Mouse (Mus musculus) urinary bladder, postnatal 14 days (tissue): ENCODE measurements around the gene Cxcr4.

Source experiments
- DNase-seq: peaks from one replicate; pipeline ENCODE4 v3.0.0; 2021; ENCODE audit warnings: low spot score

Cxcr4 gene

GRCm38 (mm10) chr1:128592211-128592741 lies at the start of gene Cxcr4:
Gene Cxcr4 (minus strand): TSS chr1:128592293.
- DNase-seq = peak; percentile 71

GRCm38 (mm10) chr1:128639707-128640107 lies 47.6 kb upstream of the Cxcr4 start:
- no peak for DNase-seq

GRCm38 (mm10) chr1:128637230-128637740 lies 45.2 kb upstream of the Cxcr4 start:
- no peak for DNase-seq

DNA sequence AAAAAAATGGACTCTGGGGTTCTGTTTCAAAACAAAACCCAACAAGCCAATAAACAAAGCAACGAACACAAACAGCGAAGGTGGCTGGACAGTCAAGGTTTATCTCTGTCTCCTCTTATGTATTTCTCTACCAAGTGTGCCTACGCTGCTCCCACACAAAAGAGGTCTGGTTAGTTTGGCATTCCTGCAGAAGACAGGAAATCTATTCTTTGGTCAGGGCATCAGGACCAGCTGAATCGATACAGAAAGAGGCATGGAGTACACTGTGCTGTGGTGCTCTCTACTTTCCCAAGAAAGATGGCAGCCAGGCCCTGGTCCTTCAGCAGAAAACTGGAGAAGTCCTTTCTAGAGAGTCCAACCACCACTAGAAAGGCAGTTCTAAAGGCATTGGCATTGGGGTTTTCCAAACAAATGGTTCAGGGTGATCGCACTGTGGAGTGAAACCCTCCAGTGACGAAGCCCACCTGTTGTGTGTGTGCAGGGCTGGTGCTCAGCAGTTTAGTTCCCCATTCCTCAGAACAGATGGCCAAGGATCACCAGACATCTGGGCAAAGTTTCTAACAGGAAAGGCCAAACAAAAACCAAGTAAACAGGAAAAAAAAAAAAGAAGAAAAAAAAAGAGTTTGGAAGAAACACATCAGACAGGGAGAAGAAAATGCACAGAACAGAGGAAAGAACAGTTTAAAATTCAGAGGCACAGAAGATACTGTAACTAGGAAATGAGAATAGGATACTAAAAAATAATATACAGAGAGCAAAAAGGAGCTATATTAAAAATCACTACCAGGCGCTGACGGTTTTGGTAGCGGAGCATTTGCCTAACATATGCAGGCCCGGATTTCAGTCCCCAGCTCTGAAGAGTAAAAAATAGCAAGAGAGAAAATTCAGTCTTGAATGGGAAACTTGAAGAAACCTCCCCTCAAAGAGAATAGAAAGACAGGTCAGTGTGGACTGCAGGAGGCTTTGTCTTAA lies 44.5 kb upstream of the Cxcr4 start:
- DNase-seq = no peak

DNA sequence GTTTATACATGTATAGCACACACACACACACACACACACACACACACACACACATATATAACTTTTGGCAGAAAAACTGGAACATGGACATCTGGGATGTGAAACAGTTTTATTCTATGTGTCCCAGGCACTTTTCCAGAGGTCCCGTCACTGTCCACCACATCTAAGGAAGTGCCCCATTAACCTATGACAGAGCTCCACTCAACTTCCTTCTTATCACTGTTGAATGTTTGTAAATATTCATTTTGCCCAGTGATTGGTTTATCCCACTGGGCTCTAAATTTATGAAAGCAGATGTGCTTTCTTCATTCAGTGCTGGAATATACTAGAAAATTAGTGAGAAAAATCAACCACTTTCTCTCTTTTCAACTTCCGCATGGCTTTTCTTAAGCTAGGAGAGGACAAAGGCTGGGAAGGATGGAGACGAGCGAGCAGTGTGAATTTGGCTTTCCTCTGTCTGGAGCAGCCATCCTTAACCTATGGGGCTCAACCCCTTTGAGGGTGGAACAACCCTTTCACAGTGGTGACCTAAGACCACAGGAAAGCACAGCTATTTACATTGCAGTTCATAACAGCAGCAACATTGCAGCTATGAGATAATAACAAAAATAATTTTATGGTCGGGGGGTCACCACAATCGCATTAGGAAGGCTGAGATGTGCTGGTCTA lies 41.8 kb upstream of the Cxcr4 start:
- DNase-seq = no peak

GRCm38 (mm10) chr1:128632522-128632921 lies 40.4 kb upstream of the Cxcr4 start:
- DNase-seq = no peak

- no peak for DNase-seq
These were observed 34.1 kb upstream of the Cxcr4 start for GRCm38 (mm10) chr1:128626144-128626678.

- DNase-seq = no peak
These were observed 31.4 kb upstream of the Cxcr4 start for GRCm38 (mm10) chr1:128623594-128623887.

- DNase-seq = no peak
These were observed 30.9 kb upstream of the Cxcr4 start for GRCm38 (mm10) chr1:128622867-128623593.

DNA sequence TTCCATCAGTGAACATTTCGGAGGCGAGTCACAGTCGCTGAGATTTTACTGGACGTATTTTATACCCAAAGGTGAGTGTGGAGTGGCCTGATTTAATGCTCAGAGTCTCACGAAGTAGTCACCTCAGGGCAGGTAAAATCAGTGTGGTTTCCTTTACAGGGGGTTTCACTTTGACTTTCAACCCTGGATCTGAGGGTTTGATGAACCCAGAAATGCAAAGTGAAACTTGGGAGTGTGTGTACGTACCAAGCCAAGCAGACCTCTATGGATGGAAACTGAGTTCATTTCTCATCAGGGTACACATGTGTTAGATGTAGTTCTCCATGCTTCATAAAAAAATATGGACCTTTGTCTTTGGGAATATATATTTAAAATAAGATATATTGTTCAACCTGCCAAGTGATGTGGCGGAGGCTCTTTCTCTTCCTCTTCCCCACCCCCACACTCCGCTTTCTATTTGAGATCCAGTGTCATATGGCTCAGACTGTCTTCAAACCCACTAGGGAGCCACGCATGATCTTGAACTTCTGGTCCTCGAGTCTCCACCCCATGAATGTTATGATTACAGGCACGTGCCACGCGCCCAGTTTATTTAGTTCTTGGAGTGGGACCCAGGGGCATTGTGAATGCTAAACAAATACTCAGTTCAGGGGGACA lies 25.7 kb upstream of the Cxcr4 start:
- DNase-seq = no peak

- no peak for DNase-seq
These were observed 24.5 kb upstream of the Cxcr4 start for GRCm38 (mm10) chr1:128616586-128616985.

- DNase-seq = no peak
These were observed 23.3 kb upstream of the Cxcr4 start for GRCm38 (mm10) chr1:128615459-128615806.

DNA sequence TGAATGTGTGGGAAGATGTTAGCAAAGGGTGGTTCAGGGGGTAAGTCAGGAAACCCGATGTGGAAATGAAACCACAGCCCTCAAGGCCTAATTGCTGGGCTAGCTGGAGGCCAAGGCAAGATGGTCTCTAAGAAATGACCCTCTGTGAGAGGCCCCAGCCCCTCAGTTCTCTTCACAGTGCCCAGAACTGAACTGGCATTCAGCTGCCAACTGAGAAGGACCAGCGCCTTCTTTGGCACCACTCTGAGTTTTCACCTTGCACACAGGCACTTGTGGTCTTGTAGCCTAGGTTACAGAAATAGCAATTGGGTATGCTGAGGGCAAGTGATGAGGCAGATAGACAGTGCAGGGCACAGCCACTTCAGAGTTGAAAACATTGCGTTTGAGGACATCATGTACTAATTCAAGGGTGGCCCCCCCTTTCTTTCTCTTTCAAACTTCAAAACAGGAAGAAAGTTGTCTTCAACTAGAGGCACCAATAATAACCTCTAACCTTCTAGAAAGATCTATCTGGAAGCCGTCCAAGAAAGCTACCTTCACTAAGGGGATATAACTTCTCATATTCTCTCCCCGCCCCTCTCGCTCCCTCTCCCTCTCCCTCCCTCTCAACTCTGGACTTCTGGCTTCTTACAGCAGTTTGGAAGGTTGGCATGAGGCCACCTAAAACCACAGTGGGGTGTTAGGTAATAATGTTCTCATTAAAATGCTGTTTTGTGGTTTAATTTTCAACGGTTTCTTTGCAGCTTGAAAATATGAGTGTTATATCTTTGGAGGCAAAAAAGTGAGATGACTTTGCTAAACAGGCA lies 22.8 kb upstream of the Cxcr4 start:
- DNase-seq = no peak

- no peak for DNase-seq
These were observed 16.0 kb upstream of the Cxcr4 start for GRCm38 (mm10) chr1:128608119-128608518.

GRCm38 (mm10) chr1:128607423-128607822 lies 15.3 kb upstream of the Cxcr4 start:
- DNase-seq = no peak

- DNase-seq = no peak
These were observed 13.7 kb upstream of the Cxcr4 start for GRCm38 (mm10) chr1:128605794-128606193.

DNA sequence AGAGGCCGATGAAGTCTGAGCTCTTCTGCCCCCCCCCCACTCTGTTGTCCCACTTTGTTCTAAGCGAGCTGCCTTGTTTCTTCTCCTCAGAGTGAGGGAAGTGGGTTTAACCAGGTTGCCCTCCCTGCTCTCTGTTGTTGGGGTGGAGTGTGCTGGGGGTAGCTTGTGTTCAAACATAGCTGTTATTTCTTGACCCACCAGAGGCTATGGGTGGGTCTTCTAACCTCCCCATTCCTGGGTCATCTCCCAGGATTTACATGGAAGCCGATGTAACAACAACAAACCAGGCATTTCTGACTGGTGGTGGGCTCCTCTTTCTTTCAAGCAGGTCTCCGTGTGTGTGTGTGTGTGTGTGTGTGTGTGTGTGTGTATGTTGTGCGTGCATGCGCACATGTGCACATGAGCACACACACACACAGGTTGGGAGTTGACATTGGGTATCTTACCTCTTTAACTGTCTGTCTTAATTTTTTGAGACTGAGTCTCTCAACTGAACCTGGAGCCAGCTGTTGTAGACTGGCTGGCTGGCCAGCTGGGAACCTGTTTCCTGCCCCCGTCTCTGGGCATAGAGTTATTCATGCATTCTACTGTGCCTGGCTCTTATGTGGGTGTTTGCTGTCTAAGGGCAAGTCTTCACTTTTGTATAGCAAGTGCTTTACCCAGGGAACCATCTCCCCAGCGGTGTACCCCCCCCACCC lies 10.7 kb upstream of the Cxcr4 start:
- DNase-seq = no peak

DNA sequence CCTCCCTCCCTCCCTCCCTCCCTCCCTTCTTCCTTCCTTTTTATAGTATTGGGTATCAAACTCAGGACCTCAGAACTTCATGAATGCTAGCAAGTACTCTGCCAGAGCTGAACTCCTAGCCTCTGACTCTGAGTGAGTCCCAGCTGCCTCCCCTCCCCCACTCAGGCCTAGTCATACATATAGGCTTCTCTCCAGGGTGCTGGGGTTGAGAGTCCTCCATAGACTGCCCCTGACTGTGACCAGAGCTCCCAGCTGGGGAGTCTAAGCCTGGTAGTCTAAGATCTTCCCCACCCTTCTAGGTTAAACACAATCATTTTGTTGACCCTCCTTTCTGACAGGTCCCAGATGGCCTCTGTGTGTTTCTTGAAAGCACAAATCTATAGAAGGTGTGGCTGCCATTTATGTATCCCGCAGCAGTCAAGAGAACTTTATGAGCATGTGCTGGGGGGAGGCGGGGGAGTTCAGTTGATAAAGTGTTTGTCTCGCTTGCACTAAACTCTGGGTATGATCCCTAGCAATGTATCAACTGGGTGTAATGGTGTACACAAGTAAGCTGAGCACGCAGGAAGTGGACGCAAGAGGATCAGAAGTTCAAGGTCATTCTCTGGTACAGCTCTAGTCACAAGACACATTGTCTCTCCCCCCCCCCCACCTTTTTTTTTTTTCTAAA lies 10.1 kb upstream of the Cxcr4 start:
- no peak for DNase-seq

- no peak for DNase-seq
These were observed 9.2 kb upstream of the Cxcr4 start for GRCm38 (mm10) chr1:128601307-128601706.

GRCm38 (mm10) chr1:128600549-128600948 lies 8.5 kb upstream of the Cxcr4 start:
- DNase-seq = no peak
